Mouse (Mus musculus): ENCODE data around the gene Pacs1.
"Not testable (repeated sequence)": the region's sequence is repeated elsewhere in the genome, so short reads cannot be mapped to it uniquely, and the experiment has no call there.

Pacs1 gene

GRCm38 (mm10) chr19:5097521-5098362 is 175.2 kb downstream of the Pacs1 start:
- no peak for DNase-seq (ENCODE audit: low read depth, low spot score)

DNA sequence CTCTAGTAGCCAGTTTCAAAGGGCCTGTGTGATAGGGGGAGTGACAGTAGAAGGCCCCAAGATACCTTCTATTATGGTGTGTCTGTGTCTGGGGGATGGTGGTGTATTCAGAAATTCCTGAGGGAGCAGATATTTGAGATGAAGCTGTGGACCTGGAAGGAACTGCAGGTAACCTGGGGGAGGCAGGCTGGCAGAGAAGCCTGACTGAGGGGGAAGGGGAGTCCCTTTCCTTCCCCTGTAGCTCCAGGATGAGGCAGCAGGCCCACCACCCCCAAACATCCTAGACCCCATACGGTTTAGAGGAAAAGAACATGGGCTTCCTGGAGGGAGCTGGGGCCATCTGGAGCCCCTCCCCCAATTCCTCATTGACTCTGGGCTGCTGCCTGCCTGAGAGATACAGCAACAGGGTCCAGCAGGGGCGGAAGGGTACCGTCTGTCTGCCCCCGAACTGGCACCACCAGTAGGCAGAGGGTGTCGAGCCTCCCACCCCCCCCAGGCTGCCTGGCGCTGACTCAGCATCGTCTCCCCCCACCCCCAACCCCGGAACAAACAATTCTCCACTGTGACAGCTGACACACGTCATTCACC is 176.9 kb downstream of the Pacs1 start:
- no peak for DNase-seq (ENCODE audit: low read depth, low spot score)

DNA sequence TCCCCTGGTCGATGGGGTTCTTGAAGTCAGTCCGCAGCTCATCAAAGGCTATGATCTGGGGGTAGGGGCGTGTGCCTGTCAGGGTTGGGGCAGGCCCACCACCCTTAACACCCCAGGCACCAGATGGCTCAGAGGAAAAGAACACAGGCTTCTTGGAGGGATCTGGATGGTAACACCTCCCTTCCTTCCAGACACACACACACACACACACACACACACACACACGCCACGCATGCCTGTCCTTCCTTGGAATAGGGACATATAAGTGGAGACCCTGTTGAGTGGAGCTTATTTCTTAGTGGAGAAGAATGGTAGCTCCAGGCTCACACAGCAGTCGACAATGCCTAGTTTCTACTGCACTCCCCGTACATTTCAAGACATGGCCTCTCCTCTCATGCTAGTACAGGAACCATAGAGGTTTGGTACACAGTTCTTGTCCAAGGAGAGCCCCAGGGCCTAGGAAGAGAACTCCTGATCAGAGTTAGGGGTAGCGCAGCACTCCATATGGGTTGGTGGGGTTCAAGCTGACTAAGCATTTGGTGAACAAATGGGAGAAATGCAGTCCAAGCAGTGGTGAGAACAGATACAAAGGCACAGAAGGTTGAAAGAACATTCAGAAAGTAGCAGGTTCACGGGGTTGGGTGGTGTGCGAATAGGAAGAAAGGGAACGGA is 178.0 kb downstream of the Pacs1 start:
- no peak for DNase-seq (ENCODE audit: low read depth, low spot score)

DNA sequence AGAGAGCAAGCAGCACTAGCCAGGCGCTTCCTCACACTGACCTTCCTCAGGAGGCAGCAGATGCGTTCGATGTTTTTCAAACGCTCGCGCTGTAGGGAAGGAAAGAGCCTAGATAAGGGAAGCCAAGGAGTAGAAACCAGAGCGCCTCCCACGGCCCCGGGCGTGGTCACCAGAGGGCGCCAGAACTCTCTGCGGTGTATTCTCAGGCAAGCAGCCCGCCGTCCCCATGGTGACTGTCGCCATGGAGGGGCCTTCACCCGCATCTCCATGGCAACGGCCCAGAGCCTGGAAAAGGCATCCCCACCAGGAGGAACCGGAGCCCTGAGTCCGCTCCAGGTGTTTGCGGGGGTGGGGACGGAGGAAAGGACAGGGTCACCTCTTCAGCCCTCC is 178.7 kb downstream of the Pacs1 start:
- DNase-seq (ENCODE audit: low read depth, low spot score): peak; percentile 97

DNA sequence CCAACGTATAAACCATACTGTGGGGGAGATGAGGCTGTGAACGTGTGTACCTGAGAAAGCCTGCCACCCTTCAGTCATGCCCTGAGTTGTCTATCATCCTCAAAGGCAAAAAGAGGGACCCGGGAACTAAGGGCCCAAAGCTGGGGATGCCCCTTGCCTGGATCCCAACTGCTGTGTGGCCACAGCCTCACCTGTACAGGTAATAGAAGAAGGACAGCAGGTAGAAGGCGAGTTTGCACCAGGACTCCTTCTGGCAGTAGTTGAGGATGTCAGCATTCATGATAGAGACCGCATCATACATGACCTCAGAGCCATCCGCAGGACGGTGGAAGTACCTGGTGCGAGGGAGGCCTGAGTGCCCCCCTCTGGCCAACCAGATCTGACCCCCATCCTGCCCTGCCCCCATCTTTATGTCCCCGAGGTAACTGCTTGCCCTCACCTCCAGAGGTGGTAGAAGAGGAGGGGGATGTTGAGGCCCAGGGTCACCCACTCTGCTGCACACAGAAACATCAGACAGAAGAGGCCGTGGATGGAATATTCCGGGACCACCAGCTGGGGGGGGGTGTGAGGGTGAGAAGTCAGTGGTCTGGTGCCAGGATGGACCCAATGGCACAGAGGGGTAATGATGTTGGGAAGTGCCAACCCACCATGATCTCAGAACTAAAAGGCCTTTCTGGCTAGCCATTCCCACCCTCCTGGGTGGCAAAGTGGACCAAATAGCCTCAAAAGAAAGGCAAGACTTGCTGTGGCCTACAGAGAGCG is 179.3 kb downstream of the Pacs1 start:
- DNase-seq (ENCODE audit: low read depth, low spot score): no peak

GRCm38 (mm10) chr19:5092083-5092482 is 180.8 kb downstream of the Pacs1 start:
- no peak for DNase-seq (ENCODE audit: low read depth, low spot score)

DNA sequence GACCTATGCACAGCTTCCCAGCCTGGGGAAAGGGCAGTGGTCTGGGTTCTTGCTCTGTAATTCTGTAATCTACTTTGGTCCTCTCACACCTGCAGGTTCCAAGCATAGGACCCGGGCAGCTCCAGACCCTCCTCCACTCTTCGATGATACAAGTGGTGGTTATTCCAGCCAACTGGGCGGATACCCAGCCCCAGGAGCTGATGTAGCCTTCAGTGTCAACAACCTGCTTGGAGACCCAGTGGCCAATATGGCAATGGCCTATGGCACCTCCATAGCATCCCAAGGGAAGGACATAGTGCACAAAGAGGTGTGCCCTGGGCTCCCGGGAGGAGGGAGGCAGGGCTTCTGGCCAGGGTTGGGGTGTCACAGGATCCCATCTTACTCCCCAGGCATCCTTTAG is 183.6 kb downstream of the Pacs1 start:
- no peak for DNase-seq (ENCODE audit: low read depth, low spot score)

DNA sequence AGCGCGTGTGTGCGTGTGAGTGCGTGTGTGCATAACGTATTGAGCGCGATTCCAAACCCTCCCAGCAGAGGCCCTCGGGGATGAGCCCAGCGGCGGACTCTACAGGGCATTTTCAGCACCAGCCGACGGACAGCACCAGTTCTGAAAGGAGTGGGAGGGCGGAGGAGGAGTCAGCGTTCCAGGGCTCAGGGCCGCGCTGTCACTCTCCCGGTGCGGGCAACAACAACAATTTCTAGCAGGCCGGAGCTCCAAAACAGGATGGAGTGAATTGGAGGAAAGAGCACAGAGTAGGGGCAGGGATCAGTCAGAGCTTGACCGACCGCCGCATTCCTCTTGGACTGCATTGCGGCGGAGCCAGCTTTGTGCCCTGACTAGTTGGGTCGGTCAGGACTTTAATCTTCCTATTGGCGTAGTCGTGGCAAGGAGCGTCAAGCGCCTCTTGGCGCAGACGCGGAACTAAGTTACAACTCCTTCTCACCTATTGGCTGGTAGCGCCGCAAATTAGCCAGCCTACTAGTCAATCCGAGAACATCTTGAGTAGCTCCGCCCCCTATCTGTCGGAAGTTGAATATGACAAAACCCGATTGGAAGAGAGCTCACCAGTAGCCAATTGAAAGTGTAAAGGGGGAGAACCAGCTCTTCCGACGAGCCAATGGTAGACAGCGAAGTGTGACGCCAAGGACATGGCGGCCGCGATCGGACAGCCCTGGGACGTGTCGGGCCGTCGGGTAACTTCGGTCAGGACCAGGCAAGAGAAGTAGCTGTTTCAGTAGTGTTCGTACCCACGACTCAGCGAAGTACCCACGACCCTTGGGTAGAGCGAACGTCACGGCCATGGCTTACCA is 184.8 kb downstream of the Pacs1 start, which contains the start of gene Yif1a:
TSS of gene Yif1a (plus strand) at position 655 of the 845 bp plus-strand sequence.
- peak; percentile 100 for DNase-seq (ENCODE audit: low read depth, low spot score)

DNA sequence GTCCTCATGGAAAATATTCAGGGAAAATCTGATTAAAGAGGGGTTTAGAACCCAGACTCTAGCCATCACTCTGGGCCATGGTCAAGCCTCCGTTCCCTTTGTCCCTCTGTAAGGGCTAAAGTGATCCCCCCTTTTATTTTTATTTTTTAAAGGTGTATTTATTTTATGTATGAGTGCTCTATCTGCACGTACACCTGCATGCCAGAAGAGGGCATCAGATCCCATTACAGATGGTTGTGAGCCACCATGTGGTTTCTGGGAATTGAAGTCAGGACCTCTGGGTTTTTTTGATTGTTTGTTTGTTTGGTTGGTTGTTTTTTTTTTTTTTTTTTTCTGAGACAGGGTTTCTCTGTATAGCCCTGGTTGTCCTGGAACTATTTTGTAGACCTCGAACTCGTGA is 186.4 kb downstream of the Pacs1 start:
- DNase-seq (ENCODE audit: low read depth, low spot score): not testable (repeated sequence)

- DNase-seq (ENCODE audit: low read depth, low spot score): no peak
These were observed 187.6 kb downstream of the Pacs1 start, which contains the start of gene Tmem151a for GRCm38 (mm10) chr19:5085145-5085863. Tmem151a (minus strand) TSS chr19:5085531.

- no peak for DNase-seq (ENCODE audit: low read depth, low spot score)
These were observed 188.1 kb downstream of the Pacs1 start for GRCm38 (mm10) chr19:5084834-5085144.

GRCm38 (mm10) chr19:5083961-5084833 is 188.7 kb downstream of the Pacs1 start:
- DNase-seq (ENCODE audit: low read depth, low spot score): no peak

Measured in R1 (cell line).